Mouse (Mus musculus) lung, embryonic 16.5 days (tissue): Measurements from ENCODE around the gene Tnpo3. TPM values are rescaled to one million over a fixed set of nuclear protein-coding genes. Genes with fewer than 3 reads are reported as not detected.

Experiments
- ATAC-seq: fragments of 200-750 bp; cut with Nextera tagmentation; 2 replicates; pipeline ENCODE4 v1.8.0; 2017; ENCODE audit warnings: low read depth, mild to moderate bottlenecking, moderate library complexity
- H3K27ac ChIP-seq: fragments of 300-500 bp; sonication (generic); 2 replicates; pipeline ENCODE4 v1.5.1; 2014; ENCODE audit warnings: mild to moderate bottlenecking, control low read depth, low read length
- H3K27me3 ChIP-seq: fragments of 300-500 bp; sonication (generic); 2 replicates; pipeline ENCODE4 v1.6.1; 2014; ENCODE audit warnings: low read depth, low read length, mixed read lengths; ENCODE audit not compliant: control insufficient read depth, insufficient read depth
- H3K36me3 ChIP-seq: fragments of 300-500 bp; sonication (generic); 2 replicates; pipeline ENCODE4 v1.6.1; 2014; ENCODE audit warnings: low read length; ENCODE audit not compliant: control insufficient read depth, insufficient read depth
- H3K4me1 ChIP-seq: fragments of 300-500 bp; sonication (generic); replicated peaks from 2 replicates; pipeline ENCODE4 v1.6.1; 2014; ENCODE audit warnings: low read length, mixed read lengths; ENCODE audit not compliant: control insufficient read depth, insufficient read depth
- H3K4me2 ChIP-seq: fragments of 300-500 bp; sonication (generic); 2 replicates; pipeline ENCODE4 v1.6.1; 2014; ENCODE audit warnings: low read depth, low read length, control low read depth
- H3K4me3 ChIP-seq: fragments of 300-500 bp; sonication (generic); 2 replicates; pipeline ENCODE4 v1.5.1; 2014; ENCODE audit warnings: mild to moderate bottlenecking, low read length, control low read depth
- H3K9ac ChIP-seq: fragments of 300-500 bp; sonication (generic); 2 replicates; pipeline ENCODE4 v1.6.1; 2014; ENCODE audit warnings: low read length, control low read depth
- H3K9me3 ChIP-seq: fragments of 300-500 bp; sonication (generic); 2 replicates; pipeline ENCODE4 v1.6.1; 2016; ENCODE audit warnings: low read length; ENCODE audit not compliant: control insufficient read depth
- WGBS: fragments of 180-500 bp; shearing (Covaris S2); extraction: QIAGEN DNeasy Blood & Tissue Kit; methylation state at CpG from one replicate; pipeline ENCODE4 v1.1.7; 2014; 5-methylcytosine and 5-hydroxymethylcytosine counted together
- polyA plus RNA-seq: library from polyadenylated mRNA; unstranded; fragments of >200 nt; fragmentation: Nextera tagmentation; extraction: Ambion mirVana; gene quantifications from 2 replicates; pipeline ENCODE4 v1.2.1, GENCODE M21; 2015

The Tnpo3 gene
- polyA plus RNA-seq, 1 experiment from 2014 or later: 79.6 TPM

DNA sequence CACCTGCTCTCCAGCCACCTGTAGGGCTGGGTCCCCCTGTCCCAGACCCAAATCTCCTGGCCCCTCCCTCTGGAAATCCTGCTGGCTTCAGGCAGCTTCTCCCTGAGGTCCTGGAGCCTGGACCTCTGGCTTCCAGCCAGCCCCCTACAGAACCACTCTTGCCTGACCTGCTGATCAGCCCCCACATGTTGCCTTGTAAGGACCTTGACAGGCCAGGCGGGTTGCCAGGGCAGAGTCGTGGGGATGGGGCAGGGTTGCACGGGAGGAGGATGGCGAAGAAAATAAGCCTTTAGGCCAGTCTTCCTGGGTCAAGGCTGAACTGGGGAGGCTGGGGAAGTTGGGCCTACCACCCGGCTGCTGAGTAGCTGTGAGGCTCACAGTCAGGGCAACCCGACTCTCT, 74.4 kb downstream of the Tnpo3 start:
- no peak overlapping the region for H3K4me2 ChIP-seq
- WGBS: 57% methylated on average over 6 of the region's 6 CpGs
- no peak overlapping the region for H3K9ac ChIP-seq
- H3K27me3 ChIP-seq: no peaks in the 10 kb centered on the region
- no peaks in the 10 kb centered on the region for H3K9me3 ChIP-seq
- H3K27ac ChIP-seq: no peak overlapping the region
- ATAC-seq: peak; percentile 26; the same call in 1 of the 2 replicates
- no peaks in the 10 kb centered on the region for H3K36me3 ChIP-seq
- no peak overlapping the region for H3K4me3 ChIP-seq
- H3K4me1 ChIP-seq: no peaks in the 10 kb centered on the region

DNA sequence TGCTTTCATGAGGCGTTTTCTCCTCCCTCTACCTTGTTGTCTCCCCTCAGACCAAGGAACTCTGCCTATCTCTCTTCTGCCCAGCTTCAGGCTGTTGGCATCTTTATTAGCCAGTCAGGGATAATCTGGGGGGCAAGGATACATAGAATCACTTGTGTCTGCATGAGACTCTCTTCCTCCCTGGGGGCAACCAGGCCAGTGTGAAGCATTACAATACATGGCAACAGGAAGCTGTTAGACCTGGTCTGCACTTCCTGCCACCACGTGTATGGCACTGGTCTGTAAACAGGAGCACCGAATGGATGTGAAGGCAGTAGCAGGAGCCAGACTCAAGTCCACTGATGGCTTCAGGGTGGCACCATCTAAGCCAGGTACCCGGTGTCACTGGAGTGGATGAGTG, 79.6 kb downstream of the Tnpo3 start:
- WGBS: 46% methylated on average over 4 of the region's 4 CpGs
- Histone ChIP-seq H3K9me3 (no peaks in the 10 kb centered on the region), H3K27ac (no peak overlapping the region), H3K9ac (no peak overlapping the region), H3K4me1 (peaks cover 11% of the 10 kb centered on the region), H3K4me3 (no peak overlapping the region), H3K36me3 (no peaks in the 10 kb centered on the region), H3K27me3 (peaks cover 27% of the 10 kb centered on the region), H3K4me2 (no peak overlapping the region)
- ATAC-seq: no peak

GRCm38 (mm10) chr6:29529444-29529820, 80.3 kb downstream of the Tnpo3 start:
- Histone ChIP-seq H3K27me3 (peaks cover 27% of the 10 kb centered on the region), H3K4me3 (no peak overlapping the region), H3K27ac (no peak overlapping the region), H3K9me3 (no peaks in the 10 kb centered on the region), H3K4me1 (peaks cover 11% of the 10 kb centered on the region), H3K36me3 (no peaks in the 10 kb centered on the region), H3K9ac (no peak overlapping the region), H3K4me2 (no peak overlapping the region)
- 17% methylated on average over 2 of the region's 2 CpGs for WGBS
- no peak for ATAC-seq

- H3K4me3 ChIP-seq: no peak overlapping the region; the same call in 1 of the 2 replicates
- no peaks in the 10 kb centered on the region for H3K9me3 ChIP-seq
- 18% methylated on average over 13 of the region's 13 CpGs for WGBS
- H3K27me3 ChIP-seq: peaks cover 27% of the 10 kb centered on the region
- no peaks in the 10 kb centered on the region for H3K36me3 ChIP-seq
- peaks cover 13% of the 10 kb centered on the region for H3K4me1 ChIP-seq
- no peak overlapping the region for H3K9ac ChIP-seq
- H3K4me2 ChIP-seq: no peak overlapping the region
- no peak for ATAC-seq
- H3K27ac ChIP-seq: no peak overlapping the region
Observed at GRCm38 (mm10) chr6:29528561-29529443, 80.9 kb downstream of the Tnpo3 start.

GRCm38 (mm10) chr6:29528165-29528505, 81.6 kb downstream of the Tnpo3 start:
- Histone ChIP-seq H3K9me3 (no peaks in the 10 kb centered on the region), H3K9ac (no peak overlapping the region), H3K27me3 (peaks cover 27% of the 10 kb centered on the region), H3K4me3 (peak overlapping the region; percentile 60), H3K27ac (no peak overlapping the region), H3K36me3 (no peaks in the 10 kb centered on the region), H3K4me2 (peak overlapping the region; percentile 99), H3K4me1 (peaks cover 13% of the 10 kb centered on the region)
- WGBS: 10% methylated on average over 8 of the region's 8 CpGs
- no peak for ATAC-seq

DNA sequence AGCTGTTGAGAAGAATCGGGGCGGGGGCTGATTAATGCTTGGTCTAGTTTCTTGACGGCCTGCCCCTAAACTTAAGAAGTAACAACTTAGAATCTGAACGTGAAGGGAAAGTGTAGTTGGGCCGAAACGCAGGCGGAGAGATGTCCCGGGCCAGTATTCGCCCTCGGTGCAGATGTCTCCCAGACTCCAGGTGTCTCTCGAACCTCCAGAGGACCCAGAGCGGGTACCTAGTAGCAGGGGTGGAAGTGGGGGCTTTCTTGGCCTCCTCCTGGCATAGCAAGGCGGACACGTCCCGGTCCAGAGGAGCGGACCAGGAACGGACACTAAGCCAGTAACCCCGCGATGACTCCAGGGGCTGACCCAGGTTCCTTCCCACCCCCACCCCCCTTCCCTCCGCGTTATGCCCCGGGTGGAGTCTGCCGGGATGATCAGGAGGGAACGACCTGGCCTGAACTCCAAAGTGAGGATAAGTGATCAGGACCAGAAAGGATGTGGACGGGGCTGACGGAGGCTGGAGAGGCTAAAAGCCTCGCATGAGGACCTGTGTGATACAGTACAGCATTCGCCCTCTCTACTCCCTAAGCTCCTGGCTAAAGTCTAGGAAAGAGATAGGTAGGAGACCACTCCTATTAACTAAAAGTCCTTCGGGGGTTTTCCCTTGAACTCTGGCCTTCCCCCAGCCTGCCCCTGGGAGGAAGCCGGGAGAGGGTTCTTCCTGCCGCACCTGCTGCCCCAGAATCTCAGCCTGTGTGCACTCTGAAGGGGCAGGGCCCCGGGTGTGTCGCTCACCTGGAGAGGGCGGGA, 82.1 kb downstream of the Tnpo3 start:
- Histone ChIP-seq H3K27ac (no peak overlapping the region), H3K4me2 (peak overlapping the region; percentile 99), H3K4me3 (peak overlapping the region; percentile 60), H3K27me3 (peaks cover 27% of the 10 kb centered on the region), H3K36me3 (no peaks in the 10 kb centered on the region), H3K9ac (peak overlapping the region; percentile 4; the same call in 1 of the 2 replicates), H3K9me3 (no peaks in the 10 kb centered on the region), H3K4me1 (peaks cover 13% of the 10 kb centered on the region)
- ATAC-seq: no peak
- WGBS: 4% methylated on average over 34 of the region's 34 CpGs

- under 1% methylated on average over 66 of the region's 96 CpGs for WGBS
- H3K27me3 ChIP-seq: peaks cover 27% of the 10 kb centered on the region
- H3K4me1 ChIP-seq: peaks cover 13% of the 10 kb centered on the region
- H3K4me2 ChIP-seq: peak within 1 kb of the TSS; percentile 99
- H3K27ac ChIP-seq: no peak within 1 kb of the TSS
- no peaks in the 10 kb centered on the region for H3K9me3 ChIP-seq
- H3K4me3 ChIP-seq: peak within 1 kb of the TSS; percentile 60
- H3K9ac ChIP-seq: peak within 1 kb of the TSS; percentile 65
- no peaks in the 10 kb centered on the region for H3K36me3 ChIP-seq
- ATAC-seq: peak; percentile 52
Observed at GRCm38 (mm10) chr6:29526281-29527251, 83.1 kb downstream of the Tnpo3 start, which contains the start of gene Irf5. TSS of gene Irf5 (plus strand) at chr6:29526625.

DNA sequence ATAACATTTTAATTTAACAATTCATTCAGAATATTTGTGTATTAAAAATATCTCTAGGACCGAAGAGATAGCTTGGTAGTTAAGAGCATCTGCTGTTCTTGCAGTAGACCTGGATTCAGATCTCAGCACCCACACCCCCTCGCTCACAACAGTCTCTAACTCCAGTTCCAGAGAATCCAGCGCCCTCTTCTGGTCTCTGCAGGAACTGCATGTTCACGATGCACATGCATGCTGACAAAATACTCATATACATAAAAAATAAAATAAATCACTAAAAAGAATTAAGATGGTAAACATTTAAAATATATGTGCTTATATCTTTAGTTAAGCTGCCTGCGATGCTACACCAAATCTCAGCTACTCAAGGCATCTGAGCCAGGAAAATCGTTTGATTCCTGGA, 84.4 kb downstream of the Tnpo3 start:
- Histone ChIP-seq H3K9me3 (no peaks in the 10 kb centered on the region), H3K27me3 (peaks cover 27% of the 10 kb centered on the region), H3K4me2 (no peak overlapping the region), H3K4me1 (peaks cover 13% of the 10 kb centered on the region), H3K36me3 (no peaks in the 10 kb centered on the region), H3K9ac (no peak overlapping the region), H3K4me3 (no peak overlapping the region), H3K27ac (no peak overlapping the region)
- 73% methylated on average over 6 of the region's 6 CpGs for WGBS
- ATAC-seq: no peak
